Mouse (Mus musculus): ENCODE data around the gene Chit1.

- TF ChIP-seq CTCF (IDR thresholded peaks at IDR 0.05; ENCODE audit: borderline replicate concordance, extremely low read depth, insufficient read depth, insufficient read length) (no peak), POLR2A (IDR thresholded peaks at IDR 0.05; ENCODE audit: borderline replicate concordance, extremely low read depth, insufficient read depth, insufficient read length, poor library complexity, severe bottlenecking) (no peak)
Observed at GRCm38 (mm10) chr1:134095721-134096120, 15.3 kb upstream of the Chit1 start.
